Mouse (Mus musculus) liver, embryonic 14.5 days (tissue): ENCODE data around the gene Sowahb.

Source experiments
- CTCF ChIP-seq: IDR thresholded peaks from 2 replicates; pipeline ENCODE4 v1.5.1; 2016; ENCODE audit warnings: antibody characterized with exemption, low read depth, control low read depth
- EP300 ChIP-seq: IDR thresholded peaks from 2 replicates; pipeline ENCODE4 v1.6.1; 2016; ENCODE audit warnings: antibody characterized with exemption, low read depth

DNA sequence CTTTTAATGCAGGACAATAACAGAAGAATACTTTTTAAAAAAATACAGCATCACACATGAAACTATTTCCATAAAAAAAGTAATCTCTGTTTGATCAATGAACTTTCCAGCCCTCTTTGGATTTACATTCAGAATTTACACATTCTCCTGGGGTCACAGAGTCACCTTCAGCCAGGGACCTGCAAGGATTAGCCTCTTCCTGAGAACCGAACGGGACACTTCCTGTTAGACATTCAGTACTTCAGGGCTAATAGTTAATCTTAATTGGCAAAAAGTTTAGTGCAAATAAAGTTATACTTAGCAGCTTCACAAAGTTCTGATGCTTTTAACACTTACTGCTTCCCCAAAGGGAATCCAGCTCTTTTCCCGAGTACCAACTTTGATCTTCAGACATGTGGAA, 3.5 kb downstream of the Sowahb start:
- TF ChIP-seq CTCF (no peak), EP300 (no peak)
